Mouse (Mus musculus): Measurements from ENCODE around the gene Rer1. TPM values are rescaled to one million over a fixed set of nuclear protein-coding genes. Genes with fewer than 3 reads are reported as not detected.

The Rer1 gene
- polyA plus RNA-seq, 1 experiment = 86.9 TPM

DNA sequence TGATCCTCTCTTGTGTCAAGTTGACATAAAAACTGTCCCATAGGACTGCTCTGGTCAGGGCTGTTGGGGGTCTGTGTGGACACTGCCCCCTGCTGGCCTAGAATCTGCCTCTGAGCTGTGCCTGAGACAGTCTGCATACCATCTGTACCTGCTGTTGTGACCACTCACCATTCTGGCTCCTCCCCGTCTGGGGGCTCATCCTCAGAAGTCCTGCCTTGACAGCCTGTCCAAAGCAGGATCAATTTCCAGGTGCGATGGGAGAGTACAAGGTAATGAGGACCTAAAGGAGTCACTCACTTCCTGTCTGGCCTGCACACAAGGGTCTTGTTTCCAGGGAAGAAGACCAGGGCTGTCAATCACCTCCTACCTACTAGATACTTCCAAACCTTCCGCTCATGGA lies 8.4 kb upstream of the Rer1 start:
- no peak overlapping the region for H3K4me3 ChIP-seq (ENCODE audit: insufficient read depth, low read length)
- H3K27ac ChIP-seq (ENCODE audit: insufficient read depth, low read length) = no peak overlapping the region
- TF ChIP-seq CTCF (IDR thresholded peaks at IDR 0.05; ENCODE audit: extremely low read depth, insufficient read depth, low read length) = peak; percentile 47
- TF ChIP-seq POLR2A (IDR thresholded peaks at IDR 0.05; ENCODE audit: extremely low read depth, insufficient read depth, low read length) = 0 out of 2 replicates have a peak, but pooled peaks have one; percentile 16
- H3K4me1 ChIP-seq (ENCODE audit: control insufficient read depth, insufficient read depth, low read length) = no peaks in the 10 kb centered on the region

- H3K4me1 ChIP-seq (ENCODE audit: control insufficient read depth, insufficient read depth, low read length) = no peaks in the 10 kb centered on the region
- no peak overlapping the region for H3K27ac ChIP-seq (ENCODE audit: insufficient read depth, low read length)
- no peak overlapping the region for H3K4me3 ChIP-seq (ENCODE audit: insufficient read depth, low read length)
- TF ChIP-seq POLR2A (IDR thresholded peaks at IDR 0.05; ENCODE audit: extremely low read depth, insufficient read depth, low read length) = no peak
Observed at GRCm38 (mm10) chr4:155093431-155094149, 7.4 kb upstream of the Rer1 start.

DNA sequence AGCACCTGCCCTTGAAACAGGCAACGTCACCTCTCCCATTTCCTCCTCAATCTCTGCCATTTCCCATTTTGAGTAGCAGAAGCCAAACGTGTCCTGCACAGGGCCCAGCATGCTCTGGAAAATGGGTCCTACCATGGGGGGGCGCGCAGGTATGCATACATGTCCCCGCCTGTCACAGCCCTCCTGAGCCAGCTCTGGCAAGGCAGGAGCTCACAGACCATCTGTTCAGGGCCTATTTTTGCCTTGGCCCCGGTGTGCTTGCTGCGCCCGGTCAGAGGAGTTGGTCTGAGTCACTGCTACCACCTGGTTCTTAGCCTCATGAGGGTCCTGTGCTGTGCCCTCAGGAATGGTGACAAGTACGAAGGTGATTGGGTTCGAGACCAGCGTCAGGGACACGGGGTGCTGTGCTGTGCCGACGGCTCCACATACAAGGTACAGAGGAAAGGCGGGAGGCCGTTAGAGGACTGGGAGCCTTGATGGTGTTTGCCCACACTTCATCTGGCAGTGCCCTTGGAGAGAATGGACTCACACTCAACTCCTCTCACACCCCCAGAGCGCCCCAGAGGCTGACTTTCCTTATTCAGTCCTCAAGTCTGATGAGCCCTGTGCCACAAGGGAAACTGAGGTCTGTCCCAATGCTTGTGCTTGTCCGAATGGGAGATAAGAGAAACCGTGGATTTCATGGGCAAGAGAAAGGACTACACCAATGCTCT lies 6.7 kb upstream of the Rer1 start:
- H3K27ac ChIP-seq (ENCODE audit: insufficient read depth, low read length) = no peak overlapping the region
- no peaks in the 10 kb centered on the region for H3K4me1 ChIP-seq (ENCODE audit: control insufficient read depth, insufficient read depth, low read length)
- no peak overlapping the region for H3K4me3 ChIP-seq (ENCODE audit: insufficient read depth, low read length)
- TF ChIP-seq CTCF (IDR thresholded peaks at IDR 0.05; ENCODE audit: extremely low read depth, insufficient read depth, low read length) = no peak
- no peak for TF ChIP-seq POLR2A (IDR thresholded peaks at IDR 0.05; ENCODE audit: extremely low read depth, insufficient read depth, low read length)

DNA sequence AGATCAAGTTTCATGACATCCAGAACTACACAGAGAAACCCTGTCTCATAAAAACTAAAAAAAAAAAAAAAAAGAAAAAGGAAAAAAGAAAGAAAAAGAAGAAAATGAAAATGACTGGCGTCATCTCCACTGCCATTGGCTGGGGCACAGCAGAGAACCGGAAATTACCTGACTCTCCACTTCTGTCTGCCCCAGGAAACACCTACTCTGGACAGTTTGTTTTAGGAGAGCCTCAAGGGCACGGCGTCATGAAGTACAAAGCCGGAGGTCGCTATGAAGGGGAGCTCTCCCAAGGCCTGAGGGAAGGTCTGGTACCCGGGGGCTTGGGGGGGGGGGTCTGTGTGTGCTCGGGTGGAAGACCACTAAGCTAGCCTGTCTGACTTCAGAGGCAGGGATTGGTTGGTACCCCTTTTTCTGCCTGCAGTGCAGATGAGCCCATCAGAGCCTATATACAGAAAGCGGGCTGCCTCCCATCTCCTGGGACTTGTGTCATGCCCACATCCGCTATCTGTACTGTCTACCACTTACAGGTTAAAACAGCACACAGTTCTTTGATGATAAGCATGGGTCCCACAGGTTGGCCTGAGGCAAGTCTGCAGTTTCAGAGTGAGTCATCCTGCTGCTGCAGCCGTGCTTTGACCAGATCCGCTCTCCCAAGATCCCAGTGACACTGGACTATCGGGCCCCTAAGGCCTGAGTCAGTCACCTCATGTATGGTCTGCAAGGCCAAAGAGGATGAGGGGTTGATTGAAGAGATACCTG lies 4.7 kb upstream of the Rer1 start:
- no peak for TF ChIP-seq CTCF (IDR thresholded peaks at IDR 0.05; ENCODE audit: extremely low read depth, insufficient read depth, low read length)
- TF ChIP-seq POLR2A (IDR thresholded peaks at IDR 0.05; ENCODE audit: extremely low read depth, insufficient read depth, low read length) = no peak
- Histone ChIP-seq H3K4me1 (ENCODE audit: control insufficient read depth, insufficient read depth, low read length) (peaks cover 2% of the 10 kb centered on the region), H3K27ac (ENCODE audit: insufficient read depth, low read length) (no peak overlapping the region), H3K4me3 (ENCODE audit: insufficient read depth, low read length) (no peak overlapping the region)

GRCm38 (mm10) chr4:155090147-155090546 lies 4.0 kb upstream of the Rer1 start:
- Histone ChIP-seq H3K4me3 (ENCODE audit: insufficient read depth, low read length) (no peak overlapping the region), H3K4me1 (ENCODE audit: control insufficient read depth, insufficient read depth, low read length) (peaks cover 3% of the 10 kb centered on the region), H3K27ac (ENCODE audit: insufficient read depth, low read length) (no peak overlapping the region)
- no peak for TF ChIP-seq CTCF (IDR thresholded peaks at IDR 0.05; ENCODE audit: extremely low read depth, insufficient read depth, low read length)
- no peak for TF ChIP-seq POLR2A (IDR thresholded peaks at IDR 0.05; ENCODE audit: extremely low read depth, insufficient read depth, low read length)

DNA sequence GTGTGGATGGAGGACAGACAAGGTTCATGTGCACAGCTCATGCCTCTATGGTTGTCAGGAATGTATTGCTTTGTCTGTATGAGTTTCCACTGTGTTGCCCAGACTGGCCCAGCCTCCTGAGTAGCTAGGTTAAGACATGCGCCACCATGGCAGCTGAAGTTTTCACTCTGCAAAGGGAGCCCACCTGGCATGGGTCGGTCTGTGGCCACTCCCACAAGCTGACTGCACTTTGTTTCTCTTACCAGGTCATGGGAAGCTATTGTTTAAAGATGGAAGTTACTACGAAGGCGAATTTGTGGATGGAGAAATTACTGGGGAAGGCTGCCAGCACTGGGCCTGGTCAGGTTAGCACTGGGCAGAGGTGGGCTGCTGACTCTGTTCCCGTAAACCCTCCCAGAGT lies 3.1 kb upstream of the Rer1 start:
- TF ChIP-seq POLR2A (IDR thresholded peaks at IDR 0.05; ENCODE audit: extremely low read depth, insufficient read depth, low read length) = no peak
- no peak for TF ChIP-seq CTCF (IDR thresholded peaks at IDR 0.05; ENCODE audit: extremely low read depth, insufficient read depth, low read length)
- Histone ChIP-seq H3K4me3 (ENCODE audit: insufficient read depth, low read length) (no peak overlapping the region), H3K27ac (ENCODE audit: insufficient read depth, low read length) (no peak overlapping the region), H3K4me1 (ENCODE audit: control insufficient read depth, insufficient read depth, low read length) (peaks cover 5% of the 10 kb centered on the region)

DNA sequence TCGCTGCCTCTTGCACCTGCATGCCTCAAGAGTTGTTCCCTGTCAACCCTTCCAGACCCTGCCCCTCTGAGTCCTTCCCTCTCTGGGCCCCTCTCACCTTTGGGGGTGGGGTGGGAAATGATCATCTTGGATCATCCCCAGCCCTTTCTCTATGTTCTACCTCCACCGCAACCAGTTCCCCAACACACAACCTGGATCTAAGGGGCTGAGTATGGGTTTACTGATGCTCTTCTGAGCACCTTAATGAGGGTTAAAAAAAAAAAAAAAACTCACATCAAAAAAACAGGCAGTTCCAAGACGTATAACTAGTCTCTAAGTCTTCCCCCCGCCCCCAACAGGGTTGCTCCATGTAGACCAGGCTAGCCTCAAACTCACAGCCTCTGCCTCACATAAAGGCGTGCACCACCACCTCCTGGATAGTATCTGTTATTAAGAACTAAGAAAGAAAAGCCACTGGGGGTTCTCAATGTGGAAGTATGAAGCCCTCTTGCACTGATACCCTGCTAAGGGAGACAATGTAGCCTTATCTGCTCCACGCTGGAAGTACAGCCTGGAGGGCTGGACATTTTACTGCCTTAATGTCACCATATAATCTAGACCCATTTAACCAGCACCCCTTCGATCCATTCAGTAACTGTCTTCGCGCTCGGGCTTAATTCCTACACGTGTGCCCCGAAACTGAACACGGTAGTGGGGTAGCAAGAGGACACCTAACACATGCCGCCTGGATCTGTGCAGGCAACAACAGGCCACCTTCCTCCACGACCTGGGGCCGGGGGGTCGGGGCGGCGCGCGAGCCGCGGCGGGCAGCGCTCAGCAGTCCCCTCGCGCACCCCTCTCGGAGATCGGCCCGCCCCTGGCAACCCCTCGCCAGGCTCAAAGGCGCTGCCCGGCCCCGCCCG lies 725 bp downstream of the Rer1 start:
- Histone ChIP-seq H3K4me3 (ENCODE audit: insufficient read depth, low read length) (peak overlapping the region; percentile 61), H3K4me1 (ENCODE audit: control insufficient read depth, insufficient read depth, low read length) (peaks cover 5% of the 10 kb centered on the region), H3K27ac (ENCODE audit: insufficient read depth, low read length) (no peak overlapping the region)
- TF ChIP-seq POLR2A (IDR thresholded peaks at IDR 0.05; ENCODE audit: extremely low read depth, insufficient read depth, low read length) = no peak
- TF ChIP-seq CTCF (IDR thresholded peaks at IDR 0.05; ENCODE audit: extremely low read depth, insufficient read depth, low read length) = no peak

DNA sequence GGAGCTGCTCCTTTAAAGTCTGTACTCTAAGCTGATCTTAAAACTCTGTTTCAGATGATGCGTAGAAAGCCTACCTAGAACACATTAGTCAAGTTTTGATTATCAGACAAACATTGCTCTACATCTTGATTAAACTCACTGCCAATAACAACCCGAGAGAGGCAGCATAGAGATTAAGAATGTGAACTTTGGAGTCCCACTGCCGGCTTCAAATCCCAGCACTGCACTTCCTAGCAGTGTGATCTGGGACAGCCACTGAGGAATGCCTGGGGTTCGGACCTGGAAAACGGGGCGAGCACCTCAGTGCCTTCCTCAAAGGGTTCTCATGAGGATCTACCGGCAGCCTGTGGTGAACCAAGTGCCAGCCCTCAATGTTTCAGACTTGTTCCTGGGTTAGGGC lies 1.8 kb downstream of the Rer1 start:
- TF ChIP-seq POLR2A (IDR thresholded peaks at IDR 0.05; ENCODE audit: extremely low read depth, insufficient read depth, low read length) = no peak
- no peak for TF ChIP-seq CTCF (IDR thresholded peaks at IDR 0.05; ENCODE audit: extremely low read depth, insufficient read depth, low read length)
- H3K27ac ChIP-seq (ENCODE audit: insufficient read depth, low read length) = no peak overlapping the region
- peaks cover 5% of the 10 kb centered on the region for H3K4me1 ChIP-seq (ENCODE audit: control insufficient read depth, insufficient read depth, low read length)
- H3K4me3 ChIP-seq (ENCODE audit: insufficient read depth, low read length) = no peak overlapping the region

GRCm38 (mm10) chr4:155083553-155083952 lies 2.6 kb downstream of the Rer1 start:
- no peak overlapping the region for H3K27ac ChIP-seq (ENCODE audit: insufficient read depth, low read length)
- peaks cover 5% of the 10 kb centered on the region for H3K4me1 ChIP-seq (ENCODE audit: control insufficient read depth, insufficient read depth, low read length)
- no peak overlapping the region for H3K4me3 ChIP-seq (ENCODE audit: insufficient read depth, low read length)
- TF ChIP-seq POLR2A (IDR thresholded peaks at IDR 0.05; ENCODE audit: extremely low read depth, insufficient read depth, low read length) = no peak
- TF ChIP-seq CTCF (IDR thresholded peaks at IDR 0.05; ENCODE audit: extremely low read depth, insufficient read depth, low read length) = no peak
